Mouse (Mus musculus) bone marrow, adult 2 months (tissue): ENCODE measurements around the gene Iqcg.

ENCODE experiments used
- CTCF ChIP-seq: fragments of 200-500 bp; IDR thresholded peaks from 2 replicates; pipeline ENCODE4 v1.5.1; 2011; ENCODE audit warnings: low read length, control low read depth; ENCODE audit not compliant: control insufficient read depth, insufficient read depth
- POLR2A ChIP-seq: fragments of 200-500 bp; IDR thresholded peaks from 2 replicates; pipeline ENCODE4 v1.6.1; 2011; ENCODE audit warnings: low read depth, mild to moderate bottlenecking, control low read depth, low read length, borderline replicate concordance; ENCODE audit not compliant: control insufficient read depth

DNA sequence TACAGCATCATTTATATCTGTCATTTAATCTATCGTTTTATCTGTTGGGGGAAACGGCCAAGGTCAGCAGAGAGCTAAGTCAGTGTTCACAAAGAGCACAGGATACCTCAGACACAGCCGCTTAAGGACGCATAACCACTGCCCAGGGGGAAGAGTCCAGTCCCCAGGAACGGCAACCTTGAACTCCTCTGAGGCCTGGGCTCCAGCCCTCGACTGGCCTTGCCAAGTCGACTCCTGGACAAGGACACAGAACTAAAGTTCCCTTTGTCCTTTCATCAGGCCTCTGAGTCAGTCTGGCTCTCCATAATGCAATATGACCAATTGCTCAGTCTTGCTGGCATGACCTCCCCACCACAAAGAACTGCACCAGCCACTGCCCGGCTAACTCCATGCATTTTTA is 29.6 kb upstream of the Iqcg start:
- TF ChIP-seq POLR2A: no peak
- no peak for TF ChIP-seq CTCF
